Mouse (Mus musculus) lung, postnatal 10 days (tissue): ENCODE measurements around the gene Troap.
A peak's percentile ranks its signal among the peaks of the same experiment; 100 is the strongest.
"Not testable (repeated sequence)": the region's sequence is repeated elsewhere in the genome, so short reads cannot be mapped to it uniquely, and the experiment has no call there.

ENCODE experiments used
- DNase-seq: peaks from one replicate; pipeline ENCODE4 v3.0.0; 2021

Troap gene

GRCm38 (mm10) chr15:99040920-99041856 lies 33.2 kb upstream of the Troap start:
- no peak for DNase-seq

GRCm38 (mm10) chr15:99042334-99042733 lies 32.0 kb upstream of the Troap start:
- DNase-seq = no peak

DNA sequence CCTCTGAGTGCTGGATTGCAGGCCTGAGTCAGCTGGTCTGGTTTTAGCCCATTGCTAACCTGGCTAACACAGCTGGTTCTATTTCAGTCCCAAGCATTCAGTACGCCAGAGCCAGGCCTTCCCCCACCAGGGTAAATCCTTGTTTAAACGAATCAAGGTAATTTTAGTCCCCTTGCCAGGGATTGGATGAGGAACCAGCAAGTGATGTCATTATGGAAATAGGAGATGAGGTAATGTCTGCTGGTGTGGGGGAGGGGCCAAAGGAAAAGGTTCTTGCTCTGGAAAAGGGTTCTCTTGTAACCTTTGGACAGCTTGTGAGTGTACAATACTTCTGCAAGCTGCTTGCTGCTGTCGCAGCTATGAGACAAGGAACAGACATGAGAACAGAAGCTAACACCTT lies 29.5 kb upstream of the Troap start:
- peak; percentile 55 for DNase-seq

DNA sequence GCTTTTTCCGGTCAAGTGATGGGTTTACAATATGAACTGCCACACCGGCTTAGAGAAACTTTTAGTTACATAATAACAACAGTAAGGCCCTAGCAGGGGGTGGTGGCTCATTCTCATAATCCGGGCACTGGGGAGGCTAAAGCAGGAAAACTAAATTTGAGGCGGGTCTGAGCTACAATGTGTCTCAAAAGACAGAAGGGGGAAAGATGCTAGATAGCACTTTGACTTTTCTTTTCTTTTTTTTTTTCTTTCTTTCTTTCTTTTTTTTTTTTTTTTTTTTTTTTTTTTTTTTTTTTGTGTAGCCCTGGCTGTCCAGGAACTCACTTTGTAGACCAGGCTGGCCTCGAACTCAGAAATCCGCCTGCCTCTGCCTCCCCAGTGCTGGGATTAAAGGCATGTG lies 28.6 kb upstream of the Troap start:
- not testable (repeated sequence) for DNase-seq

DNA sequence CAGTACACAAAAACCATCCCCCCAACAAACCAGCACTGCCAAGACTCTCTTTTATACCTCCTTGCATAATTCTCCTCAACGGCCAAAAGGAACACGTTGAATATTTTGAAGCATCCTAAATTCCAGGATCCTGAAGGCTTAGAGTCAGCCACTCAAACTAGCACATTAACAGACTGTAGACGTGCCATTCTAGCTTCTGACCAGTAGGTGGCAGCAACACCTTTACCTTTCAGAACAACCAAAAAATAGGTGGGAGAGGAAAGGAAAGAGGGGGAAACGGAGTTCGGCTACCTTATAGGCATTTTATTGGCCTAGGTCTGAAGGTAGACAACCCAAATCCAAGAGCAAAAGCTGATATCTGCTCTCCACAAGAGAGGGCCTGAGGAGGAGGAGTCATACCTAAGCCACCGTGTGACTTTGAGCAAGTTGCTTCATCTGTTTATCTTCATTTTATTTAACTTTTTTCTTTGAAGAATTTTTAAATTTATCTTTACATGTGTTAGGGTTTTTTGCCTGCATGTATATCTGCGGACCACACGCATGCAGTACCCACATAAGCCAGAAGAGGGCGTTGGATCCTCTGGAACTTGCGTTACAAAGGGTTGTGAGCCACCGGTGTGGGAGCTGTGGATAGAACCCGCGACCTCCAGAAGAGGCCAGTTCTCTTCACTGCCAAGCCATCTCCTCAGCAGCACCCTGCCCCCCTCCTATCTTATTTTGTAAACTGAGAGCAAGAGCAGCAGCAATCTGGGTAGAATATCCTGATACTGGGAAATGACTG lies 24.7 kb upstream of the Troap start:
- peak; percentile 66 for DNase-seq

- peak; percentile 60 for DNase-seq
These were observed 21.0 kb upstream of the Troap start for GRCm38 (mm10) chr15:99053373-99053772.

DNA sequence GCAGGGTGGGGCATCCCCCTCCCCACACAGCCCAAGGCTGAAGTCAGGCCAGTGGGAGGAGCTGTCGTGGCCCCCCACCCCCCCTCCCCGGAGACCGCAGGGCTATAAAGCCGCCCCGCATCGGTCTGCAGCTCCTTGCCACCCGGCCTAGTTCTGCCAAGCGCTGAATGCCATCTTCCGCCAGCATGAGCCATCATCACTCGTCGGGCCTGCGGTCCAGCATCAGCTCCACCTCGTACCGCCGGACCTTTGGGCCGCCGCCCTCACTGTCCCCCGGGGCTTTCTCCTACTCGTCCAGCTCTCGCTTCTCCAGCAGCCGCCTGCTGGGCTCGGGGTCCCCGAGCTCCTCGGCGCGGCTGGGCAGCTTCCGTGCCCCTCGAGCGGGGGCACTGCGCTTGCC lies 19.3 kb upstream of the Troap start, which contains the start of gene Prph:
TSS of gene Prph (plus strand) at position 135 of the 400 bp plus-strand sequence.
- no peak for DNase-seq

DNA sequence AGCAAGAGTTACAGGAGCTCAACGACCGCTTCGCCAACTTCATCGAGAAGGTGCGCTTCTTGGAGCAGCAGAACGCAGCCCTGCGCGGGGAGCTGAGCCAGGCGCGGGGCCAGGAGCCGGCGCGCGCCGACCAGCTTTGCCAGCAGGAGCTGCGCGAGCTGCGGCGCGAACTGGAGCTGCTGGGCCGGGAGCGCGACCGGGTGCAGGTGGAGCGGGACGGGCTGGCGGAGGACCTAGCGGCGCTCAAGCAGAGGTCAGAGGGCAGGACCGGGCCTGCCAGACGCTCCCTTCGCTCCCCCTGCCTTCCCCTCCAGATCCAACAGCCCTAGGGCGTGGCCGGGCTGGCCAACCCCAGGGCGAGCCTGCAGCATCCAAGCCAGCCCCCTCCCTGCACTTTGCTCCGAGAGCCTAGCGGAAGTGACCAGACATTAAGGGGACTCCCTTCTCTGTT lies 18.8 kb upstream of the Troap start:
- peak; percentile 28 for DNase-seq

GRCm38 (mm10) chr15:99056332-99056731 lies 18.0 kb upstream of the Troap start:
- DNase-seq = peak; percentile 33

GRCm38 (mm10) chr15:99065557-99066165 lies 8.7 kb upstream of the Troap start:
- no peak for DNase-seq

GRCm38 (mm10) chr15:99071988-99072387 lies 2.4 kb upstream of the Troap start:
- DNase-seq = no peak

DNA sequence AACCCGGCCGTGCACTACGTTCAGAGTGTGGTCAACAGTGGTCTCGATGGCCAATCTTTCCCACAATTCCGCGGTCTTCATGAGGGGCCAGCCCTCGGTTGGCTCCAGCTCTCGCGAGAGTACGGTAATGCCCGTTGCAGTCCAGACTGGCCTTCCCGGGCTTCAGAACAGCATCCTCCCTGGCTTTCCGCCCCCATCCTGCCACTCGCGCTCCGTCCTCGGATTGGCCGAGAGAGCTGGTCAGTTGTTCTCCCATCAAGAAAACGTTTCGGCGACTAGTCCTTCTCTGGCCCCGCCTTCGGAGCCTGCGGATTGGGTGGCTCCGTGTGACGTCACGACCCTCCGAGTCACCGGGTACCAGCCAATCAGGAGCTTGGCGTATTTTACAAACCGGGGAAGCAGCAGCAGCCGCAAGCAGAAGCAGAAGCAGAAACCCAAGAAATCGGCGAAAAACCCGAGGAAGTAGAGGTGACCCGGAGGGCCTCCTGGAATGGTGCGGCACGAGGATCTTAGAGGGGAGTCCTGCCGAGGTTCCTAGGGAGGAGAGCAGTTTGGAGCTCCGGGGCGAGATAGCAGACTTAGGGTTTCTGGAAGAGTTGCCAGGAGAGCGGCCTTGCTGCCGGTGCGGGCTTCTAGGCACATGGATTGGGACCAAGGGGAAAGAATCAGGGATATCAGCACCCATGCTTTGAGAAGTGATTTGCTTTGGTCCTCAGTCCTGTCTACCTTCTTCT lies 392 bp downstream of the Troap start:
- peak; percentile 98 for DNase-seq

DNA sequence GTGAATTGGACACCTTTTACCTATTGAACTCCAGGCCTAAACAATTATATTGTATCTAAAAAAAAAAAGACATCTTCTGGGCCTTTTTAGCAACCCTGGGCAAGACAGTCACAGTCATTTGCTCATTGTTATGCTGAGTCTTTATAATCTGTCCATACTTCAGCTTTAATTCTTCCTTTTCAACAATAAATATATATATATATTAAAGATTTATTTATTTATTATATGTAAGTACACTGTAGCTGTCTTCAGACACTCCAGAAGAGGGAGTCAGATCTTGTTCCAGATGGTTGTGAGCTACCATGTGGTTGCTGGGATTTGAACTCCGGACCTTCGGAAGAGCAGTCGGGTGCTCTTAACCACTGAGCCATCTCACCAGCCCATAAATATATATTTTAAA lies 1.6 kb downstream of the Troap start:
- DNase-seq = not testable (repeated sequence)

GRCm38 (mm10) chr15:99078181-99078910 lies 4.0 kb downstream of the Troap start:
- DNase-seq = no peak

GRCm38 (mm10) chr15:99079804-99080203 lies 5.4 kb downstream of the Troap start:
- DNase-seq = no peak

GRCm38 (mm10) chr15:99082322-99082721 lies 7.9 kb downstream of the Troap start:
- no peak for DNase-seq

- no peak for DNase-seq
These were observed 8.5 kb downstream of the Troap start for GRCm38 (mm10) chr15:99082840-99083239.

GRCm38 (mm10) chr15:99083258-99083657 lies 8.9 kb downstream of the Troap start:
- peak; percentile 76 for DNase-seq

DNA sequence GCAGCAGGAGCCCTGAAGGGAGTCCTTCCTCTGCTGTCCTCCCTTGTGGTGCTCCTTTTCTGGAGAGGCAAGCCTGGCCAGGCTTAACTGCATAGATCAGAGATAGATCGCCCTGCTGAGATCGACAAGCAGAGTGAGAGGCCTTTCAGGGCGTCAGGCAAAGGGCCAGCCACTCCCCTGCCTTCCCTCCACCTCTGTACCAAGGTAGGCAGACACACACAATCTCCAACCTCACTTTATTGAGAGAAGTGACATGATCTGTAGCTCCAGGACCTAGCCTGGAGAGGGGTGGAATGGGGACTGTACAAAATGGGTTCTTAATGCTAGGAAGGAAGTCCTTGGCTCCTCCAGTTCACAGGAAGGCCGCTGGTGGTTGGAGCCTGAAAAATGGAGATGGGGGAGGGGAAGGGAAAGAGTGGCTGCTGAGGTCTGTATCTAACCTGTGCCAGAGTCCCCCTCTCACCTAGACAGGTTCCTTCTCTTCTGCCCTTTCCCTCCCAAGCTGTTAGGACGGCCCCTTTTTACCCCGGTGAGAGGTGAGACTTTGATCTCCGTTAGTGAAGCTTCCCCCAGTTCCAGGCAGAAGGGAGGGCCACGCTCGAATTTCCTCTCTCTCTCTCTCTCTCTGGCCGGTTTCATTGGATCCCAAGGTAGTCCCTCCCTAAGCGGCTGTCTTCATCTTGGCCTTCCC lies 9.6 kb downstream of the Troap start:
- DNase-seq = no peak

GRCm38 (mm10) chr15:99084618-99085017 lies 10.2 kb downstream of the Troap start:
- DNase-seq = no peak

DNA sequence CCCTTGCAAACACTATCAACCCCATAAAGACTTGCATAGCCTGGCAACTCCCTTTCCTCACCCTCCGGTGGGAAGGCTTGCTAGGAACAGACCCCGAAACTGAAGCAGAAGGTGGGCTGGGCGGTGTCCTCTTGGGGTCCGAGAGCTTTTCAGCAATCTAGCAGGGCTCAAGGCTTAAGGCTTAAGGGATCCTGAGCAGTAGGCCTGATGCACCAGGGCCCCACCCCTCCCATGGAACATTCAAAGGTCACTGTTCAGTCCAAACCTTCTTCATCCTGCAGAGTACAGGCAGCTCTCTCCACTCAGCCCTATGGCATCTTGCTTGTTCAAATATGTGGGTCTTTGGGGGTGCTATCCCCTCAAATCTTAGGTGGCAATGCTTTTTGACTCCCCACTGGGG lies 11.6 kb downstream of the Troap start:
- DNase-seq = no peak
